Mouse (Mus musculus) brain, embryonic 14.5 days (tissue): ENCODE measurements around the gene Il2rb.

Experiments used
- CTCF ChIP-seq: fragments of 200-500 bp; IDR thresholded peaks from 2 replicates; pipeline ENCODE4 v1.5.1; 2012; ENCODE audit warnings: inconsistent platforms, mild to moderate bottlenecking, moderate library complexity, borderline replicate concordance; ENCODE audit not compliant: insufficient read depth, insufficient read length; ENCODE audit errors: extremely low read depth
- POLR2A ChIP-seq: fragments of 200-500 bp; IDR thresholded peaks from 2 replicates; pipeline ENCODE4 v1.6.1; 2012; ENCODE audit warnings: mild to moderate bottlenecking, inconsistent platforms, borderline replicate concordance; ENCODE audit not compliant: poor library complexity, insufficient read depth, insufficient read length, severe bottlenecking; ENCODE audit errors: extremely low read depth

- TF ChIP-seq POLR2A (no peak), CTCF (no peak)
Measured at GRCm38 (mm10) chr15:78530671-78531450, 35.8 kb upstream of the Il2rb start, which contains the start of gene C1qtnf6.
